Mouse (Mus musculus): ENCODE measurements around the gene Nr2f2.

The Nr2f2 gene

GRCm38 (mm10) chr7:70332926-70333664 is 33.4 kb downstream of the Nr2f2 start:
- peak; percentile 42 for DNase-seq (ENCODE audit: extremely low spot score)

DNA sequence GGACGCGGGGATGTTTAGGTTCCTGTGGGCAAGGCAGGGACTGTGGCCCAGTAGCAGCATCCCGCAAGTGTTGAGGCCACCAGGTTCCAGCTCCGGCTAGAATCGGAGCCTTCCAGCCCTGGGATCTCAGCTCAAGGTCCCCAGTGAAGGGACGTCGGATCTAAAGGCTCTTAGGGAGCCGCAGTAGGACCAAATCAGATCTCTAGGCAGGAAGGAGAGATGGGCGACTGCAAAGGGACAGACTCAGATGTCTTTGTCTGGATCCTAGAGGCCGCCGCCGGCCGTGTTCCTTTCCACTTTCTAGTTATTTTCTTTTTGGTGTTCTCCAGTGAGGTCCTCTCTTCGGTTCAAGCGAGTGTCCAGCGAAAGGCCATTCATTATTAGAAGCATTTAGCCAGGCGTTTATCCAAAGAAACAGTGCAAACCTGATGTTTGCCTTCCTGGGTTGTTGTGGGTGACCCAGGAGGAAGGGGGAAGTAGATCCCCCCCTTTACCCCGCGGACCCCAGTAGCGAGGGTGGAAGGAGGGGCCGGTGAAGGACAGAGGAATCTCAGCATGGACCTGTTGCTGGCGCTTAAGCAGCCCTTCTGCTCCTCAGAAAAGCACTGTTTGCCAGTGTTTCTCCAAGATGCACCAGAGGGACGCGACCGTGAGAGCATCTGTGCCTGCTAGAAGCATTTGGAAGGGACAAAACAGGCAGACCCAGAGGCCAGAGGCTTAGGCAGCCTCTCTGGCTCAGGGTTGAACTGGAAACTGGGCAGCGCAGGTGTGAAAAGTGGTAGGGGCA is 34.3 kb downstream of the Nr2f2 start:
- peak; percentile 49 for DNase-seq (ENCODE audit: extremely low spot score)

DNA sequence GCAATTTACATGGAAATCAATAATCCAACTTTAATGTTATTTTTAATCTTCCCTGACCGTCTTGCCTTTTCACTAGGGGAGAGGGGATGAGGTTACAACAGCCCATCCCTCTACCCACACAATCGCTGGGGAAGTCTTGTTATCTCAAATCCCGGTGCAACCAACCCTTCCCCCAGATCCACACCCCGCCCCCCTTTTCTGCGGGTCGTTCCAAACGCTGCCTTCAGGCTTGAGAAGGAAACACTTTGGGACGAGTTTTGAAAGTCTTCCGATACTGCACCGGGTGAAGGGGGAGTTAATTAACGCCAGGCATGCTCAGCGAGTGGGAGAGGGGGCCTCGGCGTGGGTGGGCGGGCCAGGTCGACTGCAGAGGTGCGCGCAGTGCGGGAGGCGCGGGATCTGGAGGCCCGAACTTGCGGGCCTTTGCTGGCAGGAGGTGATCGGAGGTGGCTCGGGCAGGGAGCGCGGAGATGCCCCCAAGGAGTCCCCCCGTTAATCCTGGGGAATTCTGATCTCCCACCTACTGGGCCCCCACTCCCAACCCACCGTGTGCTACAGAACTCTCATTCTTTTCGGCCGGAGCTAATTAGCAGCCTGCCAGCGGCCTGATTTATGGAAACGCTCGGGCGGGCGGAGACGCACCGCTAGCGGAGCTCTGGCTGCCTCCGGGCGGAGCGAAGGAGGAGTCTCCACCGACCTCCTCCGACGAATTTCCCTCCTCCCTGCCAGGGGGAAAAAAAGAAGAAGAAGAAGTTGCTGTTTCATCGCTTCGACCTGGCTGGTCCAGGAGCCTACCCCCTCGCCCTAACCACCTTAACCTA is 35.1 kb downstream of the Nr2f2 start:
- DNase-seq (ENCODE audit: extremely low spot score): peak; percentile 86

GRCm38 (mm10) chr7:70330761-70331242 is 35.7 kb downstream of the Nr2f2 start:
- DNase-seq (ENCODE audit: extremely low spot score): peak; percentile 71

DNA sequence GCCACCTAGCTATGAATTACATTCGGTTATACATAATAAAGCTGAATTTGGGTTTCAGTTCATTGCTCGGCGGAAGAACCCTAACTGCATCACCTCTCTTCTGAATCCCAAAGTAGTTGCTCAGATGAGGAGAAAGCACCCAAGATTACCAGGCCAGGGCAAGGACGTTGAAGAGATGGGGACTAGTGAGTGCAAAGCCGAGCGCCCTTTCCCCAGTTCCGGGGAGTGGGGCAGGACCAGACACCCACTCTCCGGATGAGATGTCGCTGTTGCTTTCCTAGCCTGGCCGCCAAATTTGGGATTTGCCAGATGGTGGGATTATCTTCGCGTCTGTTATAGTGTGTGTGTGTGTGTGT is 36.4 kb downstream of the Nr2f2 start:
- peak; percentile 48 for DNase-seq (ENCODE audit: extremely low spot score)

DNA sequence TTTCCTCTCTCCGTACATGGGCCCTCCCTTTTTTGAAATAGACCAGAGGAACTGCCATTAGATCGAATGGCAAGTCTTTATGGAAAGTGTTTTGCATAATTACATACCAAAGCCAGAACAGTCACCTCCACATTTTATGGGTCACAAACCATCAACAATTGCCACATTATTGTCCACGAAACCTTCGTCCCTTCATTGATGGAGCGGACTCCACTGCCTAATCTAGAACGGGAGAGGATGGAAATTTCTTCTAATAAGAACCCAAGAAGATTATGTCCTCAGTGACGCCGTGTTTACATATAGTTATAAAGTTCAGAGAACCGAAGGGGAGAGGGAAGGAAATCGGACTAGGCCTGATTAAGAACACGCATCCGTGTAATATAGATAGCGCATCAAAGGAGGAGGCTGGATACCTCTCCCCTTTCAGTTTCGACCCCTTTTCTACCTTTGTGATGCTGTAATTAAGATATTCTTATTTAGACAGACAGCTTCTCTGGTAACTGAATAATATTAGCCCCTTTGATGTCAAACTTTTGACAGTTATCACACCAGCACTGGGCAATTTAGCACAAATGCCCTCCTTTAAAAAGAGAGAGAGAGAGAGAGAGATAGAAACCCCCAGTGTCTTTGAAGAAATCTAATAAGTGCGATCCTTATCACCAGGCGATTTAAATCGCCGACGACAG is 36.9 kb downstream of the Nr2f2 start:
- peak; percentile 66 for DNase-seq (ENCODE audit: extremely low spot score)

GRCm38 (mm10) chr7:70329037-70329516 is 37.5 kb downstream of the Nr2f2 start:
- DNase-seq (ENCODE audit: extremely low spot score): peak; percentile 40

- peak; percentile 43 for DNase-seq (ENCODE audit: extremely low spot score)
Observed at GRCm38 (mm10) chr7:70328206-70329036, 38.1 kb downstream of the Nr2f2 start.

DNA sequence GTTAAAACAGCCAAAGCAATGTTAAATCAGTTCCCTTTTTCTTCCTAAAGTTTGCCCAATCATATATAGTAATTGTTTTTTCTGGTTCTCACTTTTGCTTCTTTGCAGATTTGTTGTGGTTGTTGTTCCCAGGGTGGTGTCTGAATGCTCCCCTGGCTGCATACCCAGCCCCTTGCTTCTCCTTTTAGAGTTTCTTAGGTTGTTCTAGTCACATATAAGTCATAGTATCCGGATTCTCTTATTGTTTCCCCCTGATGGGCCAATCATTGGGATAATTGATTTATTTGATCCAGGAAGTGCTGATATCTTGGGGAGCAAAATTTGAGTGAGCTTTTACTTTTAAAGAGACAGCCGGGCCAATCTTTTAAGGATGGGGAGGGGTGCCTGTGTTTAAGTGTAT is 39.3 kb downstream of the Nr2f2 start:
- peak; percentile 23 for DNase-seq (ENCODE audit: extremely low spot score)

GRCm38 (mm10) chr7:70326176-70327035 is 40.1 kb downstream of the Nr2f2 start:
- peak; percentile 36 for DNase-seq (ENCODE audit: extremely low spot score)

DNA sequence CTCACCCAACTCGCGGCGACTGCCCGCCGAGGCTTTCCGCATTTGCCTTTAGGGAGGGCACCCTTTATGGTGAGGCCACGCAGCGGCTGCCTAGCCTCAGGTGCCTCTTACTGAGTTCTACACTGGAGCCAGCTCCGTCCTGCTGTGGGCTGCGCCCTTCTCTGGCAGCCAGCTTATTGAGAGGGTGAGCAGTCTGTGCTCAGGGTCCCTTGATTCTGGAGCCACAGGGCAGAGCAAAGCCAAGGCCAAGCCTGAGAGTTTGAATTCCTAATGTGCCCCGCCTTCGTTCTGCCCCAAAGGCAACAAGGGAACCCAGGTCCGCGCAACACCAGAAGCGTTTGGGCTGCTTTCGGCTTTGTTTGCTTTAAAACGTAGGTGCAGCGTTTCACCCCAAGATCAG is 41.2 kb downstream of the Nr2f2 start:
- peak; percentile 69 for DNase-seq (ENCODE audit: extremely low spot score)

DNA sequence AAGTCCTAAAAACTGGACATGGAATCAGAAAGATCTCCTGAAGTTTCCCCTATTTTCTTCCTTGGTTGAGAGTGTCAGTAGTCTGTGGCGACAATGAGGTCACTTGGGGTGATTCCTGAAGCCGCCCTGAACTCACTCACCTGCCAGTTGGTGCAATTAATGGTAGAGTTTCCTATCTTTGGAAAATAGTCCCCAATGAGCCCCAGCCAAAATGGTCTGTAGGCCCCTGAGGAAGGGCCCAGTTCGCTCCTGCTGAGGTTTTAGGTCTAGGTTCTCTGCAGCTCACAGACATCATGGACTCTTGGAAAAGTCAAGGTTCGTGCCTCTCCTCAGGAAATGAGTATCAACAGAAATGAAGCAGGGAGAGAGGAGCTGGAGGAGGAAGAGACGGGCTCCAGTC is 42.0 kb downstream of the Nr2f2 start:
- peak; percentile 17 for DNase-seq (ENCODE audit: extremely low spot score)

- no peak for DNase-seq (ENCODE audit: extremely low spot score)
Observed at GRCm38 (mm10) chr7:70324041-70324440, 42.5 kb downstream of the Nr2f2 start.

GRCm38 (mm10) chr7:70305716-70306115 is 60.8 kb downstream of the Nr2f2 start:
- DNase-seq (ENCODE audit: extremely low spot score): no peak

GRCm38 (mm10) chr7:70304426-70304825 is 62.1 kb downstream of the Nr2f2 start:
- no peak for DNase-seq (ENCODE audit: extremely low spot score)
